Comparison of ENCODE assay signal across 23 mouse cellular contexts in genomic region chr10:116546177-116546576, GRCm38 (mm10). TPM values are rescaled to one million over a fixed set of nuclear protein-coding genes. Genes with fewer than 3 reads are reported as not detected.
DNase-seq lines count a peak whose midpoint lies in the region; ATAC-seq and TF ChIP-seq lines count a peak whose summit lies in the region.
"Had no signal": no experiment of that assay in that cellular context is flagged by ENCODE, and none has a peak within 500 bp of the region (broad histone marks: within the 10 kb centered on the region; RNA-seq: fewer than 3 reads in every experiment).

No protein-coding gene starts in this region.

- H3K27me3 ChIP-seq in cerebellum, adult 2 months (ENCODE audit: control insufficient read depth, insufficient read depth, low read length) = no peaks in the 10 kb centered on the region
- H3K27me3 ChIP-seq: CH12.LX, Patski had no signal

- ATAC-seq in cerebellum, adult (ENCODE audit: insufficient number of reproducible peaks, low FRiP score, low TSS enrichment) = peak; percentile 26; the same call in 1 of the 2 replicates
- no peak for ATAC-seq in inflammation-experienced regulatory T-cells, adult 6 months
- ATAC-seq: activated CD4-positive, CD25-positive, alpha-beta regulatory T cell, adult 4 months; CD4-positive, CD25-positive, alpha-beta regulatory T cell, adult 4 months; Patski had no signal

- no peak for TF ChIP-seq CTCF in cerebellum, adult 2 months (IDR thresholded peaks at IDR 0.05; ENCODE audit: borderline replicate concordance, insufficient read depth, low read depth, low read length)

- no peak overlapping the region for H3K4me3 ChIP-seq in cerebellum, adult 2 months (replicated peaks; ENCODE audit: insufficient read depth, low read depth, low read length)

- TF ChIP-seq POLR2A in cerebellum, adult 2 months (IDR thresholded peaks at IDR 0.05; ENCODE audit: borderline replicate concordance, insufficient read depth, low read length) = no peak

- DNase-seq in cerebellum, postnatal 36 days = no peak
- DNase-seq in cerebellum, adult 2 months = peak; percentile 36 to 38
- no peak for DNase-seq in cerebellum, postnatal 25 days
- DNase-seq in cerebellum, adult 9-10 months = peak; percentile 50
- no peak for DNase-seq in cerebellum, adult 11-12 months
- DNase-seq in brain, adult 2 months (ENCODE audit: low read depth, low spot score) = peak; percentile 66
- DNase-seq: adrenal gland, adult 2 months; adrenal gland, adult 8-10 months; adrenal gland, postnatal 10 days; adrenal gland, postnatal 14 days; adrenal gland, postnatal 25 days; adrenal gland, postnatal 36 days; B cell, adult 2 months; cerebellum, adult 11 months; cerebellum, adult 18-20 months; cerebellum, adult 8-10 months; cerebellum, adult 9-11 months had no signal

- H3K4me1 ChIP-seq in cerebellum, adult 2 months (ENCODE audit: control insufficient read depth, insufficient read depth, low read length) = peaks cover 10% of the 10 kb centered on the region

- 14% methylated on average over 3 of the region's 3 CpGs for WGBS in cerebellum, adult 2 months

- no peak overlapping the region for H3K27ac ChIP-seq in cerebellum, adult 2 months (ENCODE audit: insufficient read depth, low read length)

RNA-seq across cellular contexts. Expression of gene Cnot2, which starts 35.1 kb away (rescaled TPM):
- 88.1 and 99.3 TPM in 2 replicates for polyA plus RNA-seq in cerebellum, adult 2 months (2012; rRNA removed)
- 100 to 1,000 TPM in 1 of 3 experiments, 10 to 100 TPM in 2; 73.2 to 103 (median 86.4) TPM for polyA plus RNA-seq in inflammation-experienced regulatory T-cells, adult 6 months (2017; shearing (Covaris generic))

Comparison
In these comparisons a context has a peak if more than half of its experiments do, and no peak if none do; other contexts are left out.
1. DNase-seq: peak in cerebellum, adult 2 months (2 of 2), cerebellum, adult 9-10 months (single experiment) and brain, adult 2 months (single experiment); none in cerebellum, postnatal 36 days (0 of 2), cerebellum, postnatal 25 days (0 of 2) and cerebellum, adult 11-12 months (single experiment).